Mouse (Mus musculus) cerebellum, postnatal 25 days (tissue): ENCODE data around the gene Rbpms2.
A peak's percentile ranks its signal among the peaks of the same experiment; 100 is the strongest.

Experiments
- DNase-seq, 2 experiments: peaks; one replicate each; pipeline ENCODE4 v3.0.0; 2021; ENCODE audit warnings: mixed read lengths in 2 of 2

Gene Rbpms2

GRCm38 (mm10) chr9:65629025-65629766 is at the start of gene Rbpms2:
Gene Rbpms2, plus strand, starts transcription at chr9:65629648.
- DNase-seq, result peak; percentile 17 to 24

- DNase-seq, result peak; percentile 75 to 88
Observed at GRCm38 (mm10) chr9:65579781-65580371, 49.6 kb upstream of the Rbpms2 start, which contains the start of gene Plekho2. Gene Plekho2, minus strand, starts transcription at chr9:65580040.

DNA sequence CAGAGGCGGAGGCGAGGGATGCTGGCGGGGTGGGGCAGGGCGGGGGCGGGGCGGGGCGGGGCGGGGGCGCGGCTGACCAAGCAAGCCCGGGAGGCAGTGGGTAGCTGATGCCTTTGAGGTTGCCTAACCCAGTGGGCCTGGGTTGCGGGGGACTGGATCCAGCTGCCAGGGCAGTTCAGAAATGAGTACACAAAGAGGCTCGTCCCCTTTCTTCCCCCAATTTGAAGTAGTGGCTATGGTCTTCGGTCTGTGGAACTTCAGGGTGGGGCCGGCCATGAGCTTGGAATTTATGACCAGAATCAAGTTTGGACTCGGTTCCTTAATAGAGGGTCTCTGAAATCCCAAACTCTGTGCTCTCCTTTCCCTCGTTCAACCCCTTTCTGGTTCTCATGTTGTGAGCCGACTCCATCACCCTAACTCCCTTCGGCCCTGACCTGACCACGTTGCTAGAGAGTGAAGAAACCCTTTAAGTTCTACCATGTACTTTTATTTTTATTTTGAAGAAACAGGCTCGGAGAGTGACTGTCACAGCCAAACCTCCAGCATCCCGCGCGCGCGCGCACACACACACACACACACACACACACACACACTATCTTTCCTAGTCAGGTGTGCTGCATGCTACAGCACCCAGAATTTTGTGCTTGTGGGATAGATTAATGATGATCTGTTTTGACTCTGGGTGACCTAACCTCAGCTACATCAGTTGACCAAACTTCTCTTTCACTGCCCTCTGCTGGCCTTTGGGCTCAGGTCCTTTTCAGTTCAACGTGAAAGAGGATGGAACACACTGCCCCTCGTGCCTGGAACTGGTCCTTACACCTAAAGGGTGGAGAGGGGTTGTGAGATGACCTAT is 48.8 kb upstream of the Rbpms2 start:
- peak; percentile 76 to 88 for DNase-seq

DNA sequence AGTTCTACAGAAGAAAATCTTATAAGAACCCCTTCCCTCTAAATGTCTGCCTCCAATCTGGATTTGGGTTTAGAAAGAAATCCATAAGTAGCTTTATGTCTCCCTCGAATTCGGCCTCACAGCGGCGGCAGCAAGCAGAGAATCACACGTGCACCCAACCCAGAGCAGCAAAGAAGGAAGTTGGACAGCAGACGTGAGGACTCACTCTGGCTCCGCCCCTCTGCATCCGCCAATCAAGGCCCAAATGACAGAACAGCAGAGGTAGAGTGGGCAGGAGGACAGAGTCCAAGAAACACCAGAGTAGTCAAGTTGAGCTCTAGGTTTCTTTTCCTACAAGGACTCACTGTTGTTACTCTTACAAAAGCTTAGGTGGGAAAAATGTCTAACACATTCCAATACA is 46.4 kb upstream of the Rbpms2 start:
- DNase-seq, result no peak

DNA sequence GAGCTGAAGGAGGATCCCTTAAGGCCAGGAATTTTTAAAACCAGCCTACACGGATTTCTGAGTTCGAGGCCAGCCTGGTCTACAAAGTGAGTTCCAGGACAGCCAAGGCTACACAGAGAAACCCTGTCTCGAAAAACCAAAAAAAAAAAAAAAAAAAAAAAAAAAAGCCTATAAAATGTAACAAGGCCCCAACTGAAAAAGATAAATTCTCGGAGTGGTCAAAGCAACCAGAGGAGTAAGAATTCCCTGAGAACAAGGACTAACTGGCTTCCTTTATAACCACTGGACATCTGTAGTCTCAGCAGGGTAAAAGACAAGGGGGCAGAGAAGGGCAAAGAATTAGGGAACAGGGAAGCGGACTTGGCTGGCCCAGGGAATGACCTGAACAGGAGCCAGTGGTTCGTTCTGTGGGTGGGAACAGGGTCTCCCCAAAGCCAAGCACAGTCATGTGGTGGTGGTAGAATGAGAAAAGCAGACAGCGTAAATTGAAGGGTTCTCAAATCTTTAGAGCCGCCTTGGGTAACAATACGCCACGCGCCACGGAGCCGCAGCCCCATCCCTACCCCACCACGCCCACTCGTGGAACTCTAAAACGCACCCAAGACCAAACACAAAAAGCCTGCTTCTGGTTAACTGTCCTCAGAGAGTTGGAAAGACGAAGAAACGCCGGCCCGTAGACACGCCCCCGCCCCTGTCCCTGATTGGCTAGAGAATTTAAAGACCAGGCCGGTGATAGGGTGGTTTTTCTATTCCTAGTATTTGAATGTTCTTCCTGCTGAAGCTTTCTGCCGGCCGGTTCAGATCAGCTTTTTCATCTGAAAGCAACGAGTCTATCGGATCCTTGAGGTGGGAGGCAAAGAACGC is 42.8 kb upstream of the Rbpms2 start, which contains the start of gene Pif1:
Pif1 (plus strand) TSS at position 755 of the 864 bp plus-strand sequence.
- DNase-seq, result peak; percentile 66 to 79

DNA sequence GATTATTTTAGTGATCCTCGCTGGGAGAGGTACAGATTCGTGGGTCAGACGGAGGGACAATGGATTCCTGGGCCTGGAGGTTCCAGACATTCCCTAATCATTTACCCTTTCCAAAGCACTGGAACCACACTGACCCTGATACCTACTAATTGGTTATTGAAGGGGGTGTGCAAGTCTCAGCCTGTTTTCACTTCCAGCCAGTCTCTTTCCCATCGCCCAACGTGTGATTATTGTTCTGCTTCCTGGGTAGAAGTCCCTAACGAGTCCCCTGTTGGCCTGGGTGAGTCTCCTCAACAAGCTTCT is 42.2 kb upstream of the Rbpms2 start:
- DNase-seq, result no peak

- DNase-seq, result peak; percentile 19 to 34
Observed at GRCm38 (mm10) chr9:65587573-65588358, 41.7 kb upstream of the Rbpms2 start.

DNA sequence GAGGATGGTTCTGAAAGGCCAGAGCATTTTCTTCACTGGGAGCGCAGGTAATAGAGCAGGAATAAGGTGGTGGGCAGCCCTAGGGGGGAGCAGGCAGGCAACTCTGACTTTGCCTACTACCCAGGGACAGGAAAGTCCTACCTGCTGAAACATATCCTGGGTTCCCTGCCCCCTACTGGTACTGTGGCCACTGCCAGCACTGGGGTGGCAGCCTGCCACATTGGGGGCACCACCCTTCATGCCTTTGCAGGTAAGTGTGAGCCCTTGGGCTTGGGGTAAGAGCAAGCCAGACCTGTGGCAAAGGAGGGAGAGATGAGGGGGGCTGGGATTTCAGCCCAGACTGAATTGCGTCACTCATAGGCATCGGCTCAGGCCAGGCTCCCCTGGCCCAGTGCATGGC is 40.4 kb upstream of the Rbpms2 start:
- DNase-seq, result no peak

DNA sequence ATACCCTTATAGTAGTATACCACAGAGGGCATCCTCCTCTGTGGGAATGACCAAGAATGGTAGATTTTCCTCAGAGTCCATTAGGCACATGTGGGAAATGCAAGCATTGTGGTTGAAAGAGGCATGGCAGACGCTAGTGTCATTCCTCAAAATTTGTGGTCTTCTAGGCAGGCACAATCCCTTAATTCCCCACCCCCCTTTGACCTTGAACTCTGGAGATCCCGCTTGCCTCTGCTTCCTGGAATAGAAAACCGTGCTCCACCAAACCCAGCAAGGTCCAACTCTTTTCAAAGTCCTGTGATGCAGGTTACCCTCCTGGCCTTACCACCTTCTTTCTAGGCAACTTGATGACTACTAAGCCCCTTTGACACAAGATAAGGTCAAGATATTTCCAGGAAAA is 36.7 kb upstream of the Rbpms2 start:
- DNase-seq, result no peak

DNA sequence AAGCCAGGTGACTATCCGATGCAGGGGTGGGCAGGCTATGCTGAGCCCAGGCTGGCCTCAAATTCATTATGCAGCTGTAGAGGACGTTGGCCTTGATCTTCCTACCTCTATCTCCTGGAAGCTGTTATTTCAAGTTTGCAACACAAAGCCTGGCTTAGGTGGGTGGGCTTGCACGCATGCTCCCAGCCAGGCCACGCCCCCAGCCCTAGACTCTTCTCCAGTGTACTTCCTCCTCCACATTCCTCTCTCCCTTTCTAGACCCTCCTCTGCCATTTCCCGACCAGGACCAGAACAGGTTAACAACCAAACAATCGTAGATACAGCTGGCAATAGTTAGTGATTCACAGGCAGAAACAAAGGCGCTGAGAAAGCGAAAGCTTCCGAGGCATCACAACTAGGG is 35.9 kb upstream of the Rbpms2 start:
- no peak for DNase-seq

DNA sequence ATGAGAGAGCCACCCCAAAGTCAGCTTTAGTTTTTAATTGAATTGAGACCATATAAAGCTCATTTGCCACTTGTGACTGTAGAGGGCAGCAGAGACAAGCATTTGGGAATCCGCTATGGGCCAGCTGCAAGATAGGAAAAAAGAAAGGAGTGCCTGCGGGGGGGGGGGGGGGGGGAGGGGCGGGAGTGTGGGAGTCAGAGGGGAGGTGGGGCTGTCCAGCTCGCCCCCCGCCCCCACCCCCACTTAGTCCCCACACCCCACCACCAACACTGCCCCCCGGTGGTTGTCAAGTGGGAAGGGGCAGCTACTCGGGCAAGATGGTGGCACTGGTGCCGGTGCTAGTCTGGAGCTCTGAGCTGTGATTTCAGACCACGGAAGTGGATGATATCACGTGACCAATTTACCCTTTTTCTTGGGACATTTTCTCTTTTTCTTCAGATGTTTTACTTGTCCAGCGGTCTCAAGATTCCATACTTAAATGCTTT is 30.6 kb upstream of the Rbpms2 start:
- peak in 1 of 2 experiments; percentile 65 for DNase-seq

DNA sequence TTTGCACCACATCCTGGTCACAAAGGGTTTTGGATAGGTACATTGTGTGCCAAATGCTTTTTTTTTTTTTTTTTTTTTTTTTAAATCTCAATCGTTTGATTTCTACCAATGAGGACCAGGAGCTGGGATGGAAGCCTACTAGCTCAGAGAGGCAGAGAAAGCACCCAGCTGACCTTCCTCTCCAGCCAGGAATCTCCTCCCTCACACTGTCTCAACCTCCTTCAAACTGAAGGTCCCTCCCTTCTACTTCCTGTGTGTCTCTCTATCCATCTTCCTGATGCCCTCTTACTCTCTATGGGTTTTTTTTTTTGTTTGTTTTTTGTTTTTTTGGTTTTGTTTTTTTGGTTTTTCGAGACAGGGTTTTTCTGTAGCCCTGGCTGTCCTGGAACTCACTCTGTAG is 28.5 kb upstream of the Rbpms2 start:
- no peak for DNase-seq

DNA sequence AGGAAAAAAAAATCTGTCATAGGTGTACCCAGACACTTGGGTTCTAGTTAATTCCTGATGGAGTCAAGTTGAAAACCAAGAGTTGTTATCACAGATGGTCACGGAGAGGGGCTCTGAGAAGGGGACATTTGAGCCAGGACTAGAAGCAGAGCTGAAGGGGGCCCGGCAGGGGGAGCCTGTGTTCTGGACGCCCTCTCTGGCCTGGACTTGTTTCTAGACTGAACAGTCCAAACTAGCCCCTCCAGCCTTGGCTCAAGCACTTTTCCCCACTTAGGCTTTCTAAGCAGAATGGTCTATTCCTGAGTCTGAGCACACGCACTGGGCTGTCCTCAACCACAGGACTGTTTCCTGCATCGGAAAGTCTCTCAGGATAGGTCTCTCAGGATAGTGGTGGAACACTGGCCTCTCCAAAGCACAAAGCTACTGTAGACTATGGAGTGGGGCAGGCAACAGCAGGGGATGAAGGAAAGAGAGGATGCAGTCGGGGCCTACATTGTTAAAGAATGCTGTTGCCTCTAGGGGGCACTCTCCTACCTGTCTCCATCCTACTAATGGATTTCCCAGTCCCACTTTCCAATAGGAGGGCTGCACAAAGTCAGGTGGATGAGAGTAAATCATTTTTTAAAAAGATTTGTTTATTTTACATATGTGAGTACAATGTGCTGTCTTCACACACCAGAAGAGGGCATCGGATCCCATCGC is 25.9 kb upstream of the Rbpms2 start:
- peak in 1 of 2 experiments; percentile 30 for DNase-seq

DNA sequence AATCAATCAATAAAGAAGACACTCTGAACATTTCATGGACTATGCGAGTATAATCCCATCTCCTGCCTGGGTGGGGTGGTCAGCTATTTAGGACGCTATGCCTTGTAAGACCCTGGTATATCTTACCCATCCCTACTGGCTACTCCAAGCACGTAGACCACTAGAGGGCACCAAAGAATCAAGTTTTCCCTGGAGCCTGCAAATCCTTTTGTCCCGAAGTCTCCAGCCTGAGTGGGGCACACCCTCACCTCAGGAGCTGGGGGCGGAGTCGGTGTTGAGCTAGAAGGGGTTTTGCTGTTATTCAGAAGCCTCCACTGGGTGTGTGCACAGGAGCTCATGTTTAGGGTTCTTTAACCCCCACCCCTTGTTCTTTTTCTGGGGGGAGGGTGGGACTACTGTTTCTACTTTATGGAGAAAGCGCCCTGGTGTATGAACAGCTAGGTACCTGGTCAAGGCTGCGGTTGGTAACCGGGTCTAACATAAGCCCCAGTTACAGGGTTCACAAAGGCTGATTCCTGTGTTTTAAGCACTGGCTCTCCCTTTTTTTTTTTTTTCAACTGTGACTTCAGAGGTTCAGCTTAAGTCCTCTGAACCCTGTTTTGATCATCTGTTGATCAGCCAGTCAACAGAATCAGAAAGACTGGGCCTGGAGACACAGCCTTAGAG is 23.8 kb upstream of the Rbpms2 start:
- peak; percentile 47 to 67 for DNase-seq

GRCm38 (mm10) chr9:65606321-65607109 is 22.9 kb upstream of the Rbpms2 start:
- DNase-seq, result no peak

- DNase-seq, result no peak
Observed at GRCm38 (mm10) chr9:65607120-65607519, 22.3 kb upstream of the Rbpms2 start.

- DNase-seq, result no peak
Observed at GRCm38 (mm10) chr9:65611969-65612486, 17.4 kb upstream of the Rbpms2 start.

- DNase-seq, result no peak
Observed at GRCm38 (mm10) chr9:65613098-65613497, 16.4 kb upstream of the Rbpms2 start.

DNA sequence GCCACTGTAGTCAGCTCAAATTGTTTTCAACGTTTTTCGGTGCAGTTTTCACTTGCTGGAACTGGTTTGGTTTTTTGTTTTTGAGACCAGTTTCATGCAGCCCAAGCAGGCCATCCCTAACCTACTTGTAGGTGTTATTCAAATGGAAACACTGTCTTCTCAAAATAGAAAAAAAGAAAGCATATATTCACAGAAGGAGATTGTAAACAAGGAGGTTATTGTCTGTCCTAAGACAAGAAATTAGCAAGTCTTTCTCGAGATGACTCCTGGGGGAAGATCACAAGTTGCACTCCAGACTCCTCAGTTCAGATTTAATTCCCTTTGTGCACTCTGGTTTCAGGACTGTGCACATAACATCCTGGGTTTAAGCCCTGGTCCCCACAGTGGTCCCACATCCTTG is 10.1 kb upstream of the Rbpms2 start:
- DNase-seq, result no peak
